ENCODE assay signal across 8 mouse cellular contexts in genomic region chr19:10576690-10577561, GRCm38 (mm10). TPM values are rescaled to one million over a fixed set of nuclear protein-coding genes. Genes with fewer than 3 reads are reported as not detected.
DNase-seq lines count a peak whose midpoint lies in the region; ATAC-seq and TF ChIP-seq lines count a peak whose summit lies in the region.

Gene Cyb561a3, plus strand, starts transcription at chr19:10577172.
Gene Tmem138, minus strand, starts transcription at chr19:10577362.

- ATAC-seq in embryonic facial prominence, embryonic 13.5 days (ENCODE audit: insufficient number of reproducible peaks, insufficient read depth, low FRiP score, low TSS enrichment, low read depth): peak; percentile 91
- peak; percentile 92 for ATAC-seq in limb, embryonic 12.5 days (ENCODE audit: insufficient number of reproducible peaks, insufficient read depth, low FRiP score, low TSS enrichment, low read depth)
- peak; percentile 97 for ATAC-seq in midbrain, embryonic 15.5 days (replicated peaks)

- DNase-seq in 3134 (ENCODE audit: extremely low read depth, insufficient read length, low spot score): peak; percentile 93
- DNase-seq in adrenal gland, postnatal 36 days: peak; percentile 93 to 94
- DNase-seq in heart, adult 18-20 months: peak; percentile 95 to 97
- peak; percentile 97 for DNase-seq in kidney, adult 2 months
- DNase-seq in spleen, adult 2 months (ENCODE audit: low read depth in 1 of 2, low spot score in 2 of 2): peak; percentile 90 to 95

- peak within 1 kb of the TSS; percentile 85 for H3K9ac ChIP-seq in embryonic facial prominence, embryonic 13.5 days
- H3K9ac ChIP-seq in limb, embryonic 12.5 days (replicated peaks): peak within 1 kb of the TSS; percentile 79
- H3K9ac ChIP-seq in midbrain, embryonic 15.5 days: peak within 1 kb of the TSS; percentile 74

- no peaks in the 10 kb centered on the region for H3K9me3 ChIP-seq in embryonic facial prominence, embryonic 13.5 days
- H3K9me3 ChIP-seq in limb, embryonic 12.5 days: no peaks in the 10 kb centered on the region
- no peaks in the 10 kb centered on the region for H3K9me3 ChIP-seq in midbrain, embryonic 15.5 days

- peaks cover 30% of the 10 kb centered on the region for H3K36me3 ChIP-seq in embryonic facial prominence, embryonic 13.5 days
- H3K36me3 ChIP-seq in kidney, adult 2 months (ENCODE audit: control insufficient read depth, insufficient read depth, low read length): peaks cover 2% of the 10 kb centered on the region; the same call in 1 of the 2 replicates
- H3K36me3 ChIP-seq in limb, embryonic 12.5 days: peaks cover 38% of the 10 kb centered on the region
- H3K36me3 ChIP-seq in midbrain, embryonic 15.5 days (replicated peaks): peaks cover 25% of the 10 kb centered on the region
- H3K36me3 ChIP-seq in spleen, adult 2 months (ENCODE audit: control insufficient read depth, insufficient read depth, low read length): peaks cover 10% of the 10 kb centered on the region

- H3K27ac ChIP-seq in embryonic facial prominence, embryonic 13.5 days: peak within 1 kb of the TSS; percentile 88
- peak within 1 kb of the TSS; percentile 86 for H3K27ac ChIP-seq in kidney, adult 2 months (ENCODE audit: insufficient read depth, low read depth, low read length)
- H3K27ac ChIP-seq in limb, embryonic 12.5 days: peak within 1 kb of the TSS; percentile 92
- H3K27ac ChIP-seq in midbrain, embryonic 15.5 days: peak within 1 kb of the TSS; percentile 96
- H3K27ac ChIP-seq in spleen, adult 2 months (ENCODE audit: insufficient read depth, low read length): peak within 1 kb of the TSS; percentile 93

- H3K4me2 ChIP-seq in embryonic facial prominence, embryonic 13.5 days: peak within 1 kb of the TSS; percentile 84
- H3K4me2 ChIP-seq in limb, embryonic 12.5 days: peak within 1 kb of the TSS; percentile 80
- H3K4me2 ChIP-seq in midbrain, embryonic 15.5 days: peak within 1 kb of the TSS; percentile 75

- peaks cover 18% of the 10 kb centered on the region for H3K4me1 ChIP-seq in embryonic facial prominence, embryonic 13.5 days
- H3K4me1 ChIP-seq in kidney, adult 2 months (ENCODE audit: control insufficient read depth, insufficient read depth, low read length): peaks cover 3% of the 10 kb centered on the region; the same call in 1 of the 2 replicates
- peaks cover 17% of the 10 kb centered on the region for H3K4me1 ChIP-seq in limb, embryonic 12.5 days (replicated peaks)
- peaks cover 26% of the 10 kb centered on the region for H3K4me1 ChIP-seq in midbrain, embryonic 15.5 days
- H3K4me1 ChIP-seq in spleen, adult 2 months (ENCODE audit: control insufficient read depth, insufficient read depth, insufficient read length): peaks cover 2% of the 10 kb centered on the region; the same call in 1 of the 2 replicates

- peak within 1 kb of the TSS; percentile 68 for H3K4me3 ChIP-seq in embryonic facial prominence, embryonic 13.5 days
- peak within 1 kb of the TSS; percentile 63 for H3K4me3 ChIP-seq in kidney, adult 2 months (ENCODE audit: insufficient read depth, low read depth, low read length)
- peak within 1 kb of the TSS; percentile 64 for H3K4me3 ChIP-seq in limb, embryonic 12.5 days (replicated peaks)
- peak within 1 kb of the TSS; percentile 69 for H3K4me3 ChIP-seq in midbrain, embryonic 15.5 days
- H3K4me3 ChIP-seq in spleen, adult 2 months (ENCODE audit: extremely low read depth, insufficient read depth, insufficient read length): peak within 1 kb of the TSS; percentile 92

- under 1% methylated on average over 44 of the region's 44 CpGs for WGBS in embryonic facial prominence, embryonic 13.5 days
- under 1% methylated on average over 44 of the region's 44 CpGs for WGBS in kidney, adult 2 months
- WGBS in limb, embryonic 12.5 days: under 1% methylated on average over 44 of the region's 44 CpGs
- WGBS in midbrain, embryonic 15.5 days: under 1% methylated on average over 44 of the region's 44 CpGs
- WGBS in spleen, adult 2 months: under 1% methylated on average over 44 of the region's 44 CpGs

- TF ChIP-seq CTCF in kidney, adult 2 months (conservative IDR thresholded peaks at IDR 0.05; ENCODE audit: insufficient read depth, insufficient read length, low read depth, low read length): peak; percentile 49
- peak; percentile 35; the same call in 1 of the 2 replicates for TF ChIP-seq CTCF in spleen, adult 2 months (IDR thresholded peaks at IDR 0.05; ENCODE audit: extremely low read depth, insufficient read depth, insufficient read length, insufficient replicate concordance)

- TF ChIP-seq POLR2A in kidney, adult 2 months (IDR thresholded peaks at IDR 0.05; ENCODE audit: low read depth, low read length): peak; percentile 65
- peak; percentile 83 for TF ChIP-seq POLR2A in spleen, adult 2 months (IDR thresholded peaks at IDR 0.05; ENCODE audit: low read depth, low read length)

- no peaks in the 10 kb centered on the region for H3K27me3 ChIP-seq in embryonic facial prominence, embryonic 13.5 days
- no peaks in the 10 kb centered on the region for H3K27me3 ChIP-seq in kidney, adult 2 months (replicated peaks; ENCODE audit: control insufficient read depth, insufficient read depth, low read length)
- no peaks in the 10 kb centered on the region for H3K27me3 ChIP-seq in limb, embryonic 12.5 days
- no peaks in the 10 kb centered on the region for H3K27me3 ChIP-seq in midbrain, embryonic 15.5 days (replicated peaks)
- no peaks in the 10 kb centered on the region for H3K27me3 ChIP-seq in spleen, adult 2 months (ENCODE audit: control insufficient read depth, insufficient read depth, low read length)

RNA-seq across cellular contexts. Expression of gene Cyb561a3, which starts in this region (rescaled TPM):
- total RNA-seq in adrenal gland, postnatal 36 days (2021): 10 to 100 TPM; 17.8 to 21.7 TPM
- polyA plus RNA-seq in embryonic facial prominence, embryonic 13.5 days (2015; fragmentation: Nextera tagmentation; extraction: Ambion mirVana): 18.7 and 21.8 TPM in 2 replicates
- 10 to 100 TPM; 12.3 to 14.2 TPM for total RNA-seq in heart, adult 18-20 months (2021)
- polyA plus RNA-seq in kidney, adult 2 months (2012; rRNA removed): 40.7 and 44.1 TPM in 2 replicates
- polyA plus RNA-seq in limb, embryonic 12.5 days (2016; fragmentation: Nextera tagmentation; extraction: Ambion mirVana): 17.0 and 18.0 TPM in 2 replicates
- polyA plus RNA-seq in midbrain, embryonic 15.5 days (2015; fragmentation: Nextera tagmentation; extraction: Ambion mirVana): 24.1 and 25.0 TPM in 2 replicates
- 214 and 230 TPM in 2 replicates for polyA plus RNA-seq in spleen, adult 2 months (2012; rRNA removed)

RNA-seq across cellular contexts. Expression of gene Tmem138, which starts in this region (rescaled TPM):
- total RNA-seq in adrenal gland, postnatal 36 days (2021): 1 to 10 TPM; 8.2 to 8.6 TPM
- 38.3 and 39.1 TPM in 2 replicates for polyA plus RNA-seq in embryonic facial prominence, embryonic 13.5 days (2015; fragmentation: Nextera tagmentation; extraction: Ambion mirVana)
- 1 to 10 TPM; 1.4 to 2.1 TPM for total RNA-seq in heart, adult 18-20 months (2021)
- polyA plus RNA-seq in kidney, adult 2 months (2012; rRNA removed): 11.7 and 12.7 TPM in 2 replicates
- polyA plus RNA-seq in limb, embryonic 12.5 days (2016; fragmentation: Nextera tagmentation; extraction: Ambion mirVana): 38.9 and 43.3 TPM in 2 replicates
- polyA plus RNA-seq in midbrain, embryonic 15.5 days (2015; fragmentation: Nextera tagmentation; extraction: Ambion mirVana): 38.8 and 43.6 TPM in 2 replicates
- 7.3 and 8.6 TPM in 2 replicates for polyA plus RNA-seq in spleen, adult 2 months (2012; rRNA removed)

Comparison
In these comparisons a context has a peak if more than half of its experiments do, and no peak if none do; other contexts are left out.
1. Peak in every context shown above with its lines: DNase-seq, ATAC-seq, H3K4me3 ChIP-seq and H3K27ac ChIP-seq.